Mouse (Mus musculus): ENCODE results near the gene Keg1. TPM values are rescaled to one million over a fixed set of nuclear protein-coding genes. Genes with fewer than 3 reads are reported as not detected.
"Not testable (repeated sequence)": the region's sequence is repeated elsewhere in the genome, so short reads cannot be mapped to it uniquely, and the experiment has no call there.

The Keg1 gene
- polyA plus RNA-seq, 1 experiment: 1,674 TPM

DNA sequence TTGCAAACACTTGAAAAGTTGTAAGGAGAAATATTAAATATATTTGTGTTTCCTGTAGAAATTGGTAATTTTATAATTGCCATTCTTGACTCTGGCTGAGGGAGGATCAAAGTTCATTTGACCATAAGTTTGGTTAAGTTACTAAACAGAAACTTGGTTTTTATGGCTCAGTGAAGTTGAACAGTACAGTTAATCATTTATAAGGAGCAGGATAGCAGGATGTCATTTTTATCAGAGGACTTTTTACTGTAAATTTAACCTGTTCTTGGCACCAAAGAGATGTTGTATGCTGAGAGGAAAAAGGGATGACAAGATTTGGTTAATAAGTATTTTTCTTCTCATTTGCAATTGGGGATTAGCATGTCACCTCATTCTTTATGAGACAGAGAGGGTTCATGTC lies 10.9 kb upstream of the Keg1 start:
- Histone ChIP-seq H3K27me3 (replicated peaks; ENCODE audit: control insufficient read depth, insufficient read depth, low read length) (no peaks in the 10 kb centered on the region), H3K36me3 (ENCODE audit: control insufficient read depth, insufficient read depth, low read length) (no peaks in the 10 kb centered on the region), H3K4me1 (ENCODE audit: control insufficient read depth, insufficient read depth, low read length) (peaks cover 3% of the 10 kb centered on the region; the same call in 1 of the 2 replicates), H3K4me3 (ENCODE audit: insufficient read depth, low read depth, low read length) (no peak overlapping the region), H3K27ac (ENCODE audit: insufficient read depth, low read depth, low read length) (no peak overlapping the region)
- TF ChIP-seq POLR2A (IDR thresholded peaks at IDR 0.05; ENCODE audit: low read depth, low read length): no peak
- TF ChIP-seq CTCF (conservative IDR thresholded peaks at IDR 0.05; ENCODE audit: insufficient read depth, insufficient read length, low read depth, low read length): no peak
- peak; percentile 84 for DNase-seq

DNA sequence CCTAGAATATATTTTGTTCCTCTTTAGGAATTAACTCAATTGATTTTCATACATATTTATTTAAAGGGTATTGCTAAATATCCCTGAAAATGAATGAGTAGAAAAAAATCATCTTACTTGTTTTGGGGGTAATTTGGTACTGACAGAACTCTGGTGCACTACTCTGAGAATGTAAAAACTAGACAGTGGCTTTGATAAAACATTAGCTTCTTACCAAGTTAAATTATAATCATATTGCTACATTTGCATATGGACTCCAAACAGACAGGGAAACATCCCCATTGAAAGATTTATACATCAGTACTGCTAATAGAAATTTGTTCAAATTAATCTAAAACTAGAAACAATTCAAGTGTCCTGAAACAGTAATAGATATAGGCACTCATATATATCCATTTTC lies 10.4 kb upstream of the Keg1 start:
- no peak overlapping the region for H3K4me3 ChIP-seq (ENCODE audit: insufficient read depth, low read depth, low read length)
- H3K27me3 ChIP-seq (replicated peaks; ENCODE audit: control insufficient read depth, insufficient read depth, low read length): no peaks in the 10 kb centered on the region
- H3K27ac ChIP-seq (ENCODE audit: insufficient read depth, low read depth, low read length): no peak overlapping the region
- H3K36me3 ChIP-seq (ENCODE audit: control insufficient read depth, insufficient read depth, low read length): no peaks in the 10 kb centered on the region
- peaks cover 3% of the 10 kb centered on the region; the same call in 1 of the 2 replicates for H3K4me1 ChIP-seq (ENCODE audit: control insufficient read depth, insufficient read depth, low read length)
- peak; percentile 64 for DNase-seq
- TF ChIP-seq POLR2A (IDR thresholded peaks at IDR 0.05; ENCODE audit: low read depth, low read length) (no peak), CTCF (conservative IDR thresholded peaks at IDR 0.05; ENCODE audit: insufficient read depth, insufficient read length, low read depth, low read length) (no peak)

DNA sequence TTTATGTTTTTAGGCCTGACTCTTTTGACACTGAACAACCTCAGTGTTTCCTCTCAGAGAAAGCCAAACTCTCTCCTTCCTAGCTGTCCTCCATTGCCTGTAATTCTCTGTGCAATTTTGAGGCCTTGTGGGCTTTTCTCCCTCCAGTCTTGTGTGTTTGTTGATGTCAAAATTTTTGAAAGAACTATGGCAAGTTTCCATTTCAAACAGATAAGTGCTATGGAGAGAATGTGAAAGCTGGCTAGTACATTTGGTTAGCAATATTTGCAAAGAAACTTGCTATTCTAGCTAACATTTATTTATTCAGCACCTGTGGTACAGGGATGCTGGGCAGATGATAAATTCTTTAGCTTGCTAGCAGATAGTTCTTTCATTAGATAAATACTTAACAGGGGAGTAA lies 635 bp downstream of the Keg1 start:
- Histone ChIP-seq H3K4me1 (ENCODE audit: control insufficient read depth, insufficient read depth, low read length) (peaks cover 5% of the 10 kb centered on the region; the same call in 1 of the 2 replicates), H3K27me3 (replicated peaks; ENCODE audit: control insufficient read depth, insufficient read depth, low read length) (no peaks in the 10 kb centered on the region), H3K36me3 (ENCODE audit: control insufficient read depth, insufficient read depth, low read length) (no peaks in the 10 kb centered on the region), H3K4me3 (ENCODE audit: insufficient read depth, low read depth, low read length) (peak overlapping the region; percentile 51), H3K27ac (ENCODE audit: insufficient read depth, low read depth, low read length) (peak overlapping the region; percentile 98)
- no peak for TF ChIP-seq CTCF (conservative IDR thresholded peaks at IDR 0.05; ENCODE audit: insufficient read depth, insufficient read length, low read depth, low read length)
- TF ChIP-seq POLR2A (IDR thresholded peaks at IDR 0.05; ENCODE audit: low read depth, low read length): peak; percentile 5
- DNase-seq: no peak

DNA sequence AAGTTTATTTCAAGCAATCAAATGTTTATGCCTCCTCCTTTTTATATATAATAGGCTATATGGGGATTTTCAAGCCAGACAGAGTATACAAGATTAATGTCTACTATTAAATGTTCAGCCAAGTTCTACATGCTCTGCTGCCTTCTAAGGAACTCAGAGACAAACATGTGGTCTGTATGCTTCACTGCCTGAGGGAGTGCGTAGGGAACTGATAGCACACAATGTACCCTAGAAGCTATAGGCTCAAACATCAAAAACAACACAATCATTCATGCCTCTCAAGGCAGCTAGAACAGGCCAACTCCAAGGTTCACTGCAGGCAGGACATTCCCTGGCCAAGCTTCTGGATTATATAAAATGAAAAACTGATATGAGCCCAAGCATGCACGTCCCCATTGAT lies 12.9 kb downstream of the Keg1 start:
- H3K36me3 ChIP-seq (ENCODE audit: control insufficient read depth, insufficient read depth, low read length): peaks cover 6% of the 10 kb centered on the region
- H3K27me3 ChIP-seq (replicated peaks; ENCODE audit: control insufficient read depth, insufficient read depth, low read length): no peaks in the 10 kb centered on the region
- H3K4me3 ChIP-seq (ENCODE audit: insufficient read depth, low read depth, low read length): no peak overlapping the region
- DNase-seq: no peak
- no peak overlapping the region for H3K27ac ChIP-seq (ENCODE audit: insufficient read depth, low read depth, low read length)
- no peaks in the 10 kb centered on the region for H3K4me1 ChIP-seq (ENCODE audit: control insufficient read depth, insufficient read depth, low read length)
- TF ChIP-seq POLR2A (IDR thresholded peaks at IDR 0.05; ENCODE audit: low read depth, low read length): no peak
- no peak for TF ChIP-seq CTCF (conservative IDR thresholded peaks at IDR 0.05; ENCODE audit: insufficient read depth, insufficient read length, low read depth, low read length)
- WGBS: 38% methylated on average over 2 of the region's 2 CpGs

DNA sequence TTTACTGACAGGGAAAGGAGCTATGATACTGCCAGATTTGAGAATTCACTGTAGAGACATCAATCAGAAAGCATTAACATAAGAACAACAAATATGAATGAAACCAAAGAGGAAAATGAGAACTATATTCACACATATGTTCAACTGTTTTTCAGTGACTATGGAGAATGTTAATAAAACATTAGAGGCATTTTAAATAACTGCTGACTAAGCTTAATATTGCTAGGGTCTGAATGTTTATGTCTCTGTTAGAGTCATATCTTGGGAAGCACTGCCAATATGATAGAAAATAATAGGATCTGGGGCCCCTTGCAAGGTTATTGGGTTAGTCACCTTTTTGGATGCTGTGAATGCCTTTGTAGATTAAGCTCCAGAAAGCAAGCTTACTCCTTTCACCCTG lies 13.4 kb downstream of the Keg1 start:
- Histone ChIP-seq H3K4me3 (ENCODE audit: insufficient read depth, low read depth, low read length) (no peak overlapping the region), H3K27ac (ENCODE audit: insufficient read depth, low read depth, low read length) (no peak overlapping the region), H3K27me3 (replicated peaks; ENCODE audit: control insufficient read depth, insufficient read depth, low read length) (no peaks in the 10 kb centered on the region), H3K4me1 (ENCODE audit: control insufficient read depth, insufficient read depth, low read length) (no peaks in the 10 kb centered on the region), H3K36me3 (ENCODE audit: control insufficient read depth, insufficient read depth, low read length) (peaks cover 9% of the 10 kb centered on the region)
- DNase-seq: no peak
- no peak for TF ChIP-seq POLR2A (IDR thresholded peaks at IDR 0.05; ENCODE audit: low read depth, low read length)
- no peak for TF ChIP-seq CTCF (conservative IDR thresholded peaks at IDR 0.05; ENCODE audit: insufficient read depth, insufficient read length, low read depth, low read length)

DNA sequence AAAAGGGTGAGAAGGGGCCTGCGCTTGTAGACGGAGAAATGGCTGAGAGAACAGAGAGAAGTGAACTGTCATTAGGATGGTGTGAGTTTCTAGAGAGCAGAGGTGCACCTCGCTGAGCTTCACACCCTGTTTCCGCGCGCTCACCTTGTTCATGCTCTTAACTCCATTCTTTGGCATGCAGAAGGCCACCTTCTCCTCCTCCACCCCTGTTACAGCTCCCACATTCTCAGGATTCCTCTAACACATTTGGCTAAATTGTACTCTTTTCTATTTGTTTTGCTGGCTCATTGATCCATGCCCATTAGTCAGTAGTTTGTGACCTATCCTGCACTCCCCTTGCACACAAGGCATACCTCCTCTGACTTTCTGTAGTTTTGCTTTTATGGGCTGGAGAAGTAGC lies 23.6 kb downstream of the Keg1 start:
- H3K27me3 ChIP-seq (replicated peaks; ENCODE audit: control insufficient read depth, insufficient read depth, low read length): no peaks in the 10 kb centered on the region
- H3K4me1 ChIP-seq (ENCODE audit: control insufficient read depth, insufficient read depth, low read length): no peaks in the 10 kb centered on the region
- WGBS: 47% methylated on average over 6 of the region's 6 CpGs
- DNase-seq: no peak
- peak overlapping the region; percentile 16; the same call in 1 of the 2 replicates for H3K27ac ChIP-seq (ENCODE audit: insufficient read depth, low read depth, low read length)
- TF ChIP-seq POLR2A (IDR thresholded peaks at IDR 0.05; ENCODE audit: low read depth, low read length): peak; percentile 35
- no peak for TF ChIP-seq CTCF (conservative IDR thresholded peaks at IDR 0.05; ENCODE audit: insufficient read depth, insufficient read length, low read depth, low read length)
- peaks cover 10% of the 10 kb centered on the region for H3K36me3 ChIP-seq (ENCODE audit: control insufficient read depth, insufficient read depth, low read length)
- H3K4me3 ChIP-seq (ENCODE audit: insufficient read depth, low read depth, low read length): no peak overlapping the region

DNA sequence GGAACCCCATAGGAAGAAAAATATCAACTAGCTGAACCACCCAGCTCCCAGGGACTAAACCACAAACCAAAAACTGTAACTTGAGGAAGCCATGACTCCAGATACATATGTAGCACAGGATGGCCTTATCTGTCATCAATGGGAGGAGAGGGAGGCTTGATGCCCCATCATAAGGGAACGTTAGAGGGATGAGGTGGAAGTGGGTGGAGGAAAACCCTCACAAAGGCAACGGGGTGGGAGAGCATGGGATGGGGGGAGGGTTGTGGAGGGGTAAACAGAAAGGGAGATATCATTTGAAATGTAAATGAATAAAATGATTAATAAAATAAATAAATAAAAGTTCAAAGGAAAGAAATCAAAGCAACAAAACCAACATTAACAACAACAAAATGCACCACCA lies 24.9 kb downstream of the Keg1 start:
- peaks cover 8% of the 10 kb centered on the region for H3K36me3 ChIP-seq (ENCODE audit: control insufficient read depth, insufficient read depth, low read length)
- H3K4me3 ChIP-seq (ENCODE audit: insufficient read depth, low read depth, low read length): no peak overlapping the region
- no peaks in the 10 kb centered on the region for H3K27me3 ChIP-seq (replicated peaks; ENCODE audit: control insufficient read depth, insufficient read depth, low read length)
- H3K27ac ChIP-seq (ENCODE audit: insufficient read depth, low read depth, low read length): no peak overlapping the region
- WGBS: 44% methylated on average over 2 of the region's 2 CpGs
- DNase-seq: peak; percentile 65
- TF ChIP-seq CTCF (conservative IDR thresholded peaks at IDR 0.05; ENCODE audit: insufficient read depth, insufficient read length, low read depth, low read length) (no peak), POLR2A (IDR thresholded peaks at IDR 0.05; ENCODE audit: low read depth, low read length) (no peak)
- H3K4me1 ChIP-seq (ENCODE audit: control insufficient read depth, insufficient read depth, low read length): no peaks in the 10 kb centered on the region

DNA sequence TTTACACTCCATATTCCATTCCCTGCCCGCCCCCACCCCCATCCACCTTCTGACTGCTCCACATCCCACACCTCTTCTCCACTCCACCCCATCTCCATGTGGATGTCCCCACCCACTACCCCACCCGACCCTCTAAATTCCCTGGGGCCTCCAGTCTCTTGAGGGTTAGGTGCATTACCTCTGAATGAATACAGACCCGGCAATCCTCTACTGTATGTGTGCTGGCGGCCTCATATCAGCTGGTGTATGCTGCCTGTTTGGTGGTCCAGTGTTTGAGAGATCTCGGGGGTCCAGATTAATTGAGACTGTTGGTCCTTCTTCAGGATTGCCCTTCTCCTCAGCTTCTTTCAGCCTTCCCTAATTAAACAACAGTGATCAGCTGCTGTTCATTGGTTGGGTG lies 25.3 kb downstream of the Keg1 start:
- H3K27ac ChIP-seq (ENCODE audit: insufficient read depth, low read depth, low read length); H3K36me3 ChIP-seq (ENCODE audit: control insufficient read depth, insufficient read depth, low read length); H3K27me3 ChIP-seq (replicated peaks; ENCODE audit: control insufficient read depth, insufficient read depth, low read length); H3K4me1 ChIP-seq (ENCODE audit: control insufficient read depth, insufficient read depth, low read length); H3K4me3 ChIP-seq (ENCODE audit: insufficient read depth, low read depth, low read length): not testable (repeated sequence)
- 72% methylated on average over 5 of the region's 5 CpGs for WGBS
- DNase-seq: peak; percentile 71

DNA sequence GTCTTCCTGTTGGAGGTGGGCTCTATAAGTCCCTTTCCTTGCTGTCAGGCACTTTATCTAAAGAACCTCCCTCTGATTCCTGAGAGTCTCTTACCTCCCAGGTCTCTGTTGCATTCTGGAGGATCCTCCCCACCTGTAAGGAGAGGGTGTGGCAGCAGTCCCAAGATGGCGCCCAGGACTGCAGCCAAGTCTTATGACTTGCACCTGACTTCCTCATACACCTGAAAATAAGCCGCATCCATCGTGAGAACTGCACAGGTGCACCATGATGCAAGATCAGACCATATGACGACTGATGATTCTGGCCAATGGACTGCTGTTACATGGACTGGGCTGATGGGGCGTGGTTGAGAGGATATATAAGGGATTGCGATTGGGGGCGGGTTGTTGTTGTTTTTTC lies 26.0 kb downstream of the Keg1 start:
- H3K27me3 ChIP-seq (replicated peaks; ENCODE audit: control insufficient read depth, insufficient read depth, low read length); H3K27ac ChIP-seq (ENCODE audit: insufficient read depth, low read depth, low read length); H3K36me3 ChIP-seq (ENCODE audit: control insufficient read depth, insufficient read depth, low read length); H3K4me3 ChIP-seq (ENCODE audit: insufficient read depth, low read depth, low read length); H3K4me1 ChIP-seq (ENCODE audit: control insufficient read depth, insufficient read depth, low read length); DNase-seq: not testable (repeated sequence)
- WGBS: 81% methylated on average over 7 of the region's 7 CpGs

Data from kidney, adult 2 months (tissue).